Mouse (Mus musculus): ENCODE data around the gene 1700056E22Rik.

DNA sequence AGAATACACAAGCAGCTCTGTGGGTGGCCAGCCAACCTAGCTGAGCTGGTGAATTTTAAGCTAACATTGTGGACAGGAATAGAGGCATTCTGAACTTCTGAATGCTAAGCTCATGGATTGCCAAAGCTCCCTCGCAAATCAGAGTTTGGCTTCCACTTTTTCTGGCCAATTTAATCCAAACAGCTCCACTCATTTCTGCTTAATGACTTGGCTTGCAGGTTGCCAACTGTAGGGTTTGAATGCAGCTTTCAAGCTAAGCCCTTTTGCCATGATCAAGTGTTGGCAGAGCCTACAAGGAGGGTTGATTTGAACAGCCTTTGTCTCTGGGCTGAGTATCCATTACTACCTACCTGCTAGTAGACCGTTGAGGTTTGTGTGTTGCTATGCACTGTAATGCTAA lies 31.6 kb downstream of the 1700056E22Rik start:
- TF ChIP-seq EP300 (IDR thresholded peaks at IDR 0.05; ENCODE audit: low read depth) (no peak), CTCF (IDR thresholded peaks at IDR 0.05; ENCODE audit: low read depth) (no peak)
